Mouse (Mus musculus) bone marrow macrophage, adult 2 months (primary cell): ENCODE measurements around the gene Pus1.

Experiments used
- CTCF ChIP-seq: IDR thresholded peaks from 2 replicates; pipeline ENCODE4 v1.5.1; 2012; ENCODE audit warnings: low read depth, mild to moderate bottlenecking, low read length, moderate library complexity
- POLR2A ChIP-seq: IDR thresholded peaks from 2 replicates; pipeline ENCODE4 v1.6.1; 2012; ENCODE audit warnings: mild to moderate bottlenecking, low read depth, low read length, borderline replicate concordance

DNA sequence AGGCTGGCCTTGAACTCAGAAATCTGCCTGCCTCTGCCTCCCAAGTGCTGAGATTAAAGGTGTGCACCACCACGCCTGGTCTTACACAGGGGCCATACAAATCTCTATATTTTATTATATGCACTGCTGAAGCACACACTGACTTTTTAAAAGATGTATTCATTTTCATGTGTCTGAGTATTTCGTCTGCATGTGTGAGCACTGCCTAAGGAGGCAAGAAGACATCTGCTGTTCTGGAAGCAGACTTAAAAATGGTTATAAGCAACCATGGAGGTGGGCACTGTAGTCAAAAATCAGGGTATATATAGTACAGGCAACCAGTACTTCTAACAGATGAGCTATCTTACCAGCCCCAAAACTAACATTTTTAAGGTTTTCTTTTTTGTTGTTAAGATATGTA lies 49.2 kb downstream of the Pus1 start:
- TF ChIP-seq CTCF (no peak), POLR2A (no peak)
